8 mouse cellular contexts compared by ENCODE assay signal in genomic region chr1:43827002-43827762, GRCm38 (mm10). TPM values are rescaled to one million over a fixed set of nuclear protein-coding genes. Genes with fewer than 3 reads are reported as not detected.
A peak's percentile ranks its signal among the peaks of the same experiment; 100 is the strongest.
DNase-seq lines count a peak whose midpoint lies in the region; ATAC-seq and TF ChIP-seq lines count a peak whose summit lies in the region.

No protein-coding gene starts in this region.

- H3K27me3 ChIP-seq in cerebellum, adult 2 months (ENCODE audit: control insufficient read depth, insufficient read depth, low read length): no peaks in the 10 kb centered on the region
- H3K27me3 ChIP-seq in E14TG2a.4 (ENCODE audit: insufficient read depth, low read length): no peaks in the 10 kb centered on the region
- no peaks in the 10 kb centered on the region for H3K27me3 ChIP-seq in embryonic facial prominence, embryonic 13.5 days
- no peaks in the 10 kb centered on the region for H3K27me3 ChIP-seq in hindbrain, embryonic 11.5 days (ENCODE audit: control insufficient read depth, insufficient read depth, low read length)
- H3K27me3 ChIP-seq in limb, embryonic 15.5 days: no peaks in the 10 kb centered on the region
- H3K27me3 ChIP-seq in midbrain, embryonic 14.5 days (ENCODE audit: control insufficient read depth, insufficient read depth, low read length): no peaks in the 10 kb centered on the region

- no peak for TF ChIP-seq CTCF in cerebellum, adult 2 months (IDR thresholded peaks at IDR 0.05; ENCODE audit: borderline replicate concordance, insufficient read depth, low read depth, low read length)
- TF ChIP-seq CTCF in E14TG2a.4 (conservative IDR thresholded peaks at IDR 0.05; ENCODE audit: low read length): no peak

- DNase-seq in cerebellum, adult 2 months: peak in 1 of 2 experiments; percentile 54
- DNase-seq in cerebellum, adult 8-10 months: no peak
- DNase-seq in hindbrain, embryonic 11.5 days (ENCODE audit: low spot score): no peak
- peak; percentile 63 for DNase-seq in midbrain, embryonic 14.5 days
- peak; percentile 34 to 50 for DNase-seq in thymus, adult 18-20 months

- TF ChIP-seq POLR2A in cerebellum, adult 2 months (IDR thresholded peaks at IDR 0.05; ENCODE audit: borderline replicate concordance, insufficient read depth, low read length): no peak; the same call in 1 of the 2 replicates

- H3K27ac ChIP-seq in cerebellum, adult 2 months (ENCODE audit: insufficient read depth, low read length): peak overlapping the region; percentile 38
- peak overlapping the region; percentile 90 for H3K27ac ChIP-seq in embryonic facial prominence, embryonic 13.5 days
- H3K27ac ChIP-seq in hindbrain, embryonic 11.5 days (ENCODE audit: low read depth, low read length): peak overlapping the region; percentile 94
- H3K27ac ChIP-seq in limb, embryonic 15.5 days: peak overlapping the region; percentile 92
- H3K27ac ChIP-seq in midbrain, embryonic 14.5 days (replicated peaks; ENCODE audit: low read depth, low read length): peak overlapping the region; percentile 94

- H3K9ac ChIP-seq in embryonic facial prominence, embryonic 13.5 days: peak overlapping the region; percentile 89
- peak overlapping the region; percentile 89 for H3K9ac ChIP-seq in hindbrain, embryonic 11.5 days (ENCODE audit: low read depth, low read length)
- peak overlapping the region; percentile 82 for H3K9ac ChIP-seq in limb, embryonic 15.5 days
- H3K9ac ChIP-seq in midbrain, embryonic 14.5 days (replicated peaks; ENCODE audit: low read length): peak overlapping the region; percentile 85

- peak overlapping the region; percentile 95 for H3K4me2 ChIP-seq in embryonic facial prominence, embryonic 13.5 days
- H3K4me2 ChIP-seq in hindbrain, embryonic 11.5 days (replicated peaks; ENCODE audit: low read depth, low read length): peak overlapping the region; percentile 85
- peak overlapping the region; percentile 73 for H3K4me2 ChIP-seq in limb, embryonic 15.5 days
- H3K4me2 ChIP-seq in midbrain, embryonic 14.5 days (ENCODE audit: low read length): peak overlapping the region; percentile 77

- no peaks in the 10 kb centered on the region for H3K9me3 ChIP-seq in E14TG2a.4 (ENCODE audit: low read length)
- H3K9me3 ChIP-seq in embryonic facial prominence, embryonic 13.5 days: no peaks in the 10 kb centered on the region
- no peaks in the 10 kb centered on the region for H3K9me3 ChIP-seq in hindbrain, embryonic 11.5 days (ENCODE audit: control insufficient read depth, low read length)
- H3K9me3 ChIP-seq in limb, embryonic 15.5 days: no peaks in the 10 kb centered on the region
- no peaks in the 10 kb centered on the region for H3K9me3 ChIP-seq in midbrain, embryonic 14.5 days (ENCODE audit: control insufficient read depth, low read length)

- ATAC-seq in embryonic facial prominence, embryonic 13.5 days (ENCODE audit: insufficient number of reproducible peaks, insufficient read depth, low FRiP score, low TSS enrichment, low read depth): peak; percentile 77
- peak; percentile 86 for ATAC-seq in hindbrain, embryonic 11.5 days (ENCODE audit: low FRiP score)
- peak; percentile 57 for ATAC-seq in limb, embryonic 15.5 days (ENCODE audit: insufficient number of reproducible peaks, low FRiP score, low TSS enrichment, low read depth)
- ATAC-seq in midbrain, embryonic 14.5 days (ENCODE audit: low FRiP score, low TSS enrichment): peak; percentile 82

- H3K4me1 ChIP-seq in cerebellum, adult 2 months (ENCODE audit: control insufficient read depth, insufficient read depth, low read length): peaks cover 7% of the 10 kb centered on the region; the same call in 1 of the 2 replicates
- peaks cover 31% of the 10 kb centered on the region for H3K4me1 ChIP-seq in E14TG2a.4 (replicated peaks; ENCODE audit: low read depth, low read length)
- H3K4me1 ChIP-seq in embryonic facial prominence, embryonic 13.5 days: peaks cover 20% of the 10 kb centered on the region
- no peaks in the 10 kb centered on the region for H3K4me1 ChIP-seq in hindbrain, embryonic 11.5 days (replicated peaks; ENCODE audit: control insufficient read depth, insufficient read depth, low read length)
- H3K4me1 ChIP-seq in limb, embryonic 15.5 days: peaks cover 15% of the 10 kb centered on the region
- H3K4me1 ChIP-seq in midbrain, embryonic 14.5 days (ENCODE audit: control insufficient read depth, insufficient read depth, low read length): peaks cover 18% of the 10 kb centered on the region

- peaks cover 7% of the 10 kb centered on the region for H3K36me3 ChIP-seq in E14TG2a.4 (ENCODE audit: insufficient read depth, low read length)
- H3K36me3 ChIP-seq in embryonic facial prominence, embryonic 13.5 days: no peaks in the 10 kb centered on the region; the same call in 1 of the 2 replicates
- H3K36me3 ChIP-seq in hindbrain, embryonic 11.5 days (ENCODE audit: control insufficient read depth, insufficient read depth, low read length): no peaks in the 10 kb centered on the region
- H3K36me3 ChIP-seq in limb, embryonic 15.5 days: no peaks in the 10 kb centered on the region
- no peaks in the 10 kb centered on the region for H3K36me3 ChIP-seq in midbrain, embryonic 14.5 days (ENCODE audit: control insufficient read depth, insufficient read depth, low read length)

- under 1% methylated on average over 68 of the region's 68 CpGs for WGBS in cerebellum, adult 2 months
- under 1% methylated on average over 61 of the region's 68 CpGs for WGBS in embryonic facial prominence, embryonic 13.5 days
- WGBS in hindbrain, embryonic 11.5 days: under 1% methylated on average over 67 of the region's 68 CpGs
- under 1% methylated on average over 63 of the region's 68 CpGs for WGBS in limb, embryonic 15.5 days
- under 1% methylated on average over 67 of the region's 68 CpGs for WGBS in midbrain, embryonic 14.5 days

- peak overlapping the region; percentile 75 for H3K4me3 ChIP-seq in cerebellum, adult 2 months (replicated peaks; ENCODE audit: insufficient read depth, low read depth, low read length)
- peak overlapping the region; percentile 98 for H3K4me3 ChIP-seq in E14TG2a.4 (replicated peaks; ENCODE audit: low read length)
- H3K4me3 ChIP-seq in embryonic facial prominence, embryonic 13.5 days: peak overlapping the region; percentile 93
- peak overlapping the region; percentile 89 for H3K4me3 ChIP-seq in hindbrain, embryonic 11.5 days (ENCODE audit: low read depth, low read length)
- peak overlapping the region; percentile 96 for H3K4me3 ChIP-seq in limb, embryonic 15.5 days
- peak overlapping the region; percentile 88 for H3K4me3 ChIP-seq in midbrain, embryonic 14.5 days (replicated peaks; ENCODE audit: low read depth, low read length)

RNA-seq across cellular contexts. Expression of gene Uxs1, which starts 0.4 kb away (rescaled TPM):
- polyA plus RNA-seq in cerebellum, adult 2 months (2012; rRNA removed): 36.3 and 37.3 TPM in 2 replicates
- 27.9 and 29.4 TPM in 2 replicates for polyA plus RNA-seq in embryonic facial prominence, embryonic 13.5 days (2015; fragmentation: Nextera tagmentation; extraction: Ambion mirVana)
- 17.6 and 21.7 TPM in 2 replicates for polyA plus RNA-seq in hindbrain, embryonic 11.5 days (2014; fragmentation: Nextera tagmentation; extraction: Ambion mirVana)
- 25.7 and 32.6 TPM in 2 replicates for polyA plus RNA-seq in limb, embryonic 15.5 days (2015; fragmentation: Nextera tagmentation; extraction: Ambion mirVana)
- 13.9 and 14.8 TPM in 2 replicates for polyA plus RNA-seq in midbrain, embryonic 14.5 days (2014; fragmentation: Nextera tagmentation; extraction: Ambion mirVana)

Comparison
In these comparisons a context has a peak if more than half of its experiments do, and no peak if none do; other contexts are left out.
1. DNase-seq: peak in midbrain, embryonic 14.5 days (single experiment) and thymus, adult 18-20 months (2 of 2); none in cerebellum, adult 8-10 months (single experiment) and hindbrain, embryonic 11.5 days (single experiment).
2. H3K27ac ChIP-seq: peak in every context shown above with its lines; median percentile 94 in hindbrain, embryonic 11.5 days; 94 in midbrain, embryonic 14.5 days; 92 in limb, embryonic 15.5 days; 90 in embryonic facial prominence, embryonic 13.5 days; 38 in cerebellum, adult 2 months.
3. Peak in every context shown above with its lines, with median percentiles within 50 percentile points of each other: H3K4me3 ChIP-seq, ATAC-seq, H3K4me2 ChIP-seq and H3K9ac ChIP-seq.